Mouse (Mus musculus) heart, postnatal 0 days (tissue): Measurements from ENCODE around the gene Actr1a.

ENCODE experiments used
- CTCF ChIP-seq: IDR thresholded peaks from 2 replicates; pipeline ENCODE4 v1.5.1; 2016; ENCODE audit warnings: antibody characterized with exemption, control low read depth, low read depth
- EP300 ChIP-seq: IDR thresholded peaks from 2 replicates; pipeline ENCODE4 v1.6.1; 2016; ENCODE audit warnings: antibody characterized with exemption, low read depth

DNA sequence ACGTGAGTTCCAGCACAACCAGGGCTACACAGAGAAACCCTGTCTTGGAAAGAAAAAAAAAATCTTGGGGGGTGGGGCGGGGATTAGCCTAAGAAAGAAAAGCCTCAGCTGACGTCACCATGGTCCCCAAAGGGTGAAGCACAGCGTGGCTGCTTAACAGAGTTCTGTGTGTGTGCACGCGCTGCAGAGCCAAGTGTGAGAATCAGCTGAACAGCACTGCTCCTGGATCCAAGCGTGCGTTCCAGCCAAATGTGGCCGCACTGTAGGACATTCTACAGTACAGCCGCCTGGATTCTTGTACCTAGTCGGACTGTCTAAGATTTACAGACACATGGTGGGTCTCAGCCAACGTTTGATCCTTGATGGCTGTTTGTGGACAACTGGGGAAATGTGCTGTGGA is 30.9 kb upstream of the Actr1a start:
- TF ChIP-seq EP300, result no peak
- no peak for TF ChIP-seq CTCF
